Comparison of ENCODE assay signal across 8 mouse cellular contexts in genomic region chr2:163202553-163202883, GRCm38 (mm10). TPM values are rescaled to one million over a fixed set of nuclear protein-coding genes. Genes with fewer than 3 reads are reported as not detected.
DNase-seq lines count a peak whose midpoint lies in the region; ATAC-seq and TF ChIP-seq lines count a peak whose summit lies in the region.

No protein-coding gene starts in this region.

- no peak for TF ChIP-seq CTCF in gastrocnemius, adult 2 months (IDR thresholded peaks at IDR 0.05)
- TF ChIP-seq CTCF in thymus, adult 2 months (IDR thresholded peaks at IDR 0.05; ENCODE audit: borderline replicate concordance, control insufficient read depth, extremely low read depth, insufficient read depth, low read length, poor library complexity) = no peak
- no peak for TF ChIP-seq CTCF in stomach, postnatal 0 days (IDR thresholded peaks at IDR 0.05; ENCODE audit: low read depth)

- H3K27me3 ChIP-seq in thymus, adult 2 months (ENCODE audit: control insufficient read depth, insufficient read depth, low read length) = peaks cover 17% of the 10 kb centered on the region
- H3K27me3 ChIP-seq in liver, embryonic 13.5 days = peaks cover 66% of the 10 kb centered on the region
- H3K27me3 ChIP-seq in stomach, postnatal 0 days (ENCODE audit: control insufficient read depth, insufficient read depth, low read length) = peaks cover 10% of the 10 kb centered on the region; the same call in 1 of the 2 replicates

- H3K4me3 ChIP-seq in gastrocnemius, adult 2 months = peak overlapping the region; percentile 72
- H3K4me3 ChIP-seq in thymus, adult 2 months (ENCODE audit: control insufficient read depth, insufficient read depth, low read length) = peak overlapping the region; percentile 49
- peak overlapping the region; percentile 54 for H3K4me3 ChIP-seq in liver, embryonic 13.5 days (replicated peaks)
- peak overlapping the region; percentile 42 for H3K4me3 ChIP-seq in stomach, postnatal 0 days (ENCODE audit: low read depth, low read length)

- no peak overlapping the region for H3K9ac ChIP-seq in liver, embryonic 13.5 days
- no peak overlapping the region for H3K9ac ChIP-seq in stomach, postnatal 0 days (ENCODE audit: low read length)

- peak overlapping the region; percentile 72 for H3K4me2 ChIP-seq in liver, embryonic 13.5 days
- peak overlapping the region; percentile 84 for H3K4me2 ChIP-seq in stomach, postnatal 0 days (replicated peaks; ENCODE audit: low read depth)

- intact Hi-C loops in gastrocnemius, adult 2 months (cut with DNase I) = loop anchor here (10.0 kb wide), 1 partner anchor 112 kb away; no protein-coding TSS in a partner anchor

- no peak for TF ChIP-seq POLR2A in thymus, adult 2 months (IDR thresholded peaks at IDR 0.05; ENCODE audit: control insufficient read depth, extremely low read depth, insufficient read depth, low read length, poor library complexity)

- H3K9me3 ChIP-seq in liver, embryonic 13.5 days (replicated peaks) = no peaks in the 10 kb centered on the region
- H3K9me3 ChIP-seq in stomach, postnatal 0 days (ENCODE audit: control insufficient read depth, low read length) = no peaks in the 10 kb centered on the region

- no peaks in the 10 kb centered on the region for H3K36me3 ChIP-seq in thymus, adult 2 months (ENCODE audit: control insufficient read depth, insufficient read depth, low read length)
- no peaks in the 10 kb centered on the region for H3K36me3 ChIP-seq in liver, embryonic 13.5 days
- H3K36me3 ChIP-seq in stomach, postnatal 0 days (ENCODE audit: control insufficient read depth, insufficient read depth, low read length) = no peaks in the 10 kb centered on the region

- no peak; the same call in 1 of the 2 replicates for ATAC-seq in liver, embryonic 13.5 days (ENCODE audit: low read depth)
- ATAC-seq in stomach, postnatal 0 days (ENCODE audit: low FRiP score, low TSS enrichment) = no peak; the same call in 1 of the 2 replicates

- WGBS in thymus, adult 2 months = 13% methylated on average over 4 of the region's 4 CpGs
- WGBS in liver, embryonic 13.5 days (ENCODE audit: insufficient replicate concordance) = 5% methylated on average over 4 of the region's 4 CpGs
- 9% methylated on average over 4 of the region's 4 CpGs for WGBS in stomach, postnatal 0 days

- peaks cover 26% of the 10 kb centered on the region for H3K4me1 ChIP-seq in thymus, adult 2 months (replicated peaks; ENCODE audit: control insufficient read depth, insufficient read depth, low read length)
- H3K4me1 ChIP-seq in liver, embryonic 13.5 days (replicated peaks) = peaks cover 21% of the 10 kb centered on the region
- H3K4me1 ChIP-seq in stomach, postnatal 0 days (replicated peaks; ENCODE audit: control insufficient read depth, insufficient read depth) = peaks cover 7% of the 10 kb centered on the region; the same call in 1 of the 2 replicates

- DNase-seq in gastrocnemius, adult 2 months = no peak
- no peak for DNase-seq in gastrocnemius, adult 18-20 months (ENCODE audit: low spot score)
- no peak for DNase-seq in thymus, adult 2 months
- DNase-seq in thymus, adult 18-20 months = no peak
- DNase-seq in liver, embryonic 13.5 days = no peak
- DNase-seq in stomach, postnatal 0 days (ENCODE audit: low spot score) = no peak
- DNase-seq in ovary, postnatal 10 days (ENCODE audit: low spot score) = no peak
- DNase-seq in natural killer cell, adult 2 months (ENCODE audit: low spot score in 2 of 2) = no peak

- no peak for TF ChIP-seq EP300 in stomach, postnatal 0 days (optimal IDR thresholded peaks at IDR 0.05)

- no peak overlapping the region for H3K27ac ChIP-seq in gastrocnemius, adult 2 months
- no peak overlapping the region for H3K27ac ChIP-seq in thymus, adult 2 months (ENCODE audit: control insufficient read depth, insufficient read depth, low read length)
- H3K27ac ChIP-seq in liver, embryonic 13.5 days = 0 out of 2 replicates have a peak overlapping the region, but pooled peaks have one; percentile 41
- no peak overlapping the region for H3K27ac ChIP-seq in stomach, postnatal 0 days (replicated peaks)

RNA-seq across cellular contexts. Expression of gene Tox2, which starts 0.4 kb away (rescaled TPM):
- under 1 TPM; 0.28 to 0.31 TPM for total RNA-seq in gastrocnemius, adult 2 months (2021)
- total RNA-seq in gastrocnemius, adult 18-20 months (2021) = under 1 TPM; 0.09 to 0.26 TPM
- polyA plus RNA-seq in thymus, adult 2 months (2012; rRNA removed) = 18.4 and 23.7 TPM in 2 replicates
- polyA plus RNA-seq in liver, embryonic 13.5 days (2015; fragmentation: Nextera tagmentation; extraction: Ambion mirVana) = 0.36 and 0.82 TPM in 2 replicates
- polyA plus RNA-seq in stomach, postnatal 0 days (2015; fragmentation: Nextera tagmentation; extraction: Ambion mirVana) = 0.98 and 1.5 TPM in 2 replicates
